Mouse (Mus musculus): Measurements from ENCODE around the gene H2-M3.
A peak's percentile ranks its signal among the peaks of the same experiment; 100 is the strongest.
"Not testable (repeated sequence)": the region's sequence is repeated elsewhere in the genome, so short reads cannot be mapped to it uniquely, and the experiment has no call there.

H2-M3 gene

GRCm38 (mm10) chr17:37270058-37270701 lies at the start of gene H2-M3:
Gene H2-M3, plus strand, starts transcription at chr17:37270220.
- peak; percentile 82 for DNase-seq (ENCODE audit: low spot score)

GRCm38 (mm10) chr17:37221879-37222278 lies 48.1 kb upstream of the H2-M3 start:
- no peak for DNase-seq (ENCODE audit: low spot score)

- DNase-seq (ENCODE audit: low spot score): not testable (repeated sequence)
Measured at GRCm38 (mm10) chr17:37237230-37237629, 32.8 kb upstream of the H2-M3 start, which contains the start of gene Olfr97. Gene Olfr97, minus strand, starts transcription at chr17:37237330.

DNA sequence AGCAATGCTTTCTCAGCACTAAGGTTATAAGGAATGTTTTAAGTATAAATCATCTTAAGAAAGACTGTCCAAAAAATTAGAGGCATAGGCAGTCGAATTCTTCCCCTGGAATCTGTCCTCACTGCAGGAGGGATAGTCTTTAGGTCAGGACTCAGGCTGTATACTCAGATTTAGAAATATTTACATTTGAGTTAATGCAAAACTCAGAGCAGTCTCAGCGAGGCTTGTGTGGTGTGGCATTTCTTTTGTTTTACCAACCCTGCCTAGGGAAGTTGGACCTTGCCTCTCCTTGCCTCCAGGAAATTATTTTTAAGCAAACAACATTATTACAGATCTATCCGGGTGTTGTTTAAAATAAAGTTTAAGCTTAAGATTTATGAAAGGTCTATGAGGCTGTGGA lies 27.8 kb upstream of the H2-M3 start:
- no peak for DNase-seq (ENCODE audit: low spot score)

DNA sequence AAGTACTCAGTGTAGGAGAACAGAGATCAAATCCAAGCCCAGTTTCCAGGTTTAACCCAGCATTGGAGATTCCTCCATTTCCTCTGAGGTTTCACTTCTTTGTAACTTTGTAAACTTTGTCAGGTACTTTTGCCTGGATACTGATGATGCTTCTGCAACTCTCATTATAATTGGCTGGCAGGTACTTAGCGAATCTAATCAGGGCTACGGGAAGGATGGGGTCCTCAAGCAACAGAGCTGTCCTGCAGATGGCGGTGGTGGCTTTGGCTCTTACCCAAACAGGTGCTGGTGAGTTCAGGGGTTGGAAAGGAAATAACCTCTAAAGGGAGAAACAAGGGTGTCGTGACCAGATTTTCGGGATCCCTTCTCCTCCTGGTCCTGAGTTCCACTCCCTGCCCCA lies 23.3 kb upstream of the H2-M3 start:
- DNase-seq (ENCODE audit: low spot score): peak; percentile 19

- no peak for DNase-seq (ENCODE audit: low spot score)
Measured at GRCm38 (mm10) chr17:37249460-37249859, 20.6 kb upstream of the H2-M3 start.

- DNase-seq (ENCODE audit: low spot score): peak; percentile 3
Measured at GRCm38 (mm10) chr17:37250544-37250943, 19.5 kb upstream of the H2-M3 start.

GRCm38 (mm10) chr17:37263626-37264025 lies 6.4 kb upstream of the H2-M3 start, which contains the start of gene Olfr98:
Gene Olfr98, minus strand, starts transcription at chr17:37263749.
- no peak for DNase-seq (ENCODE audit: low spot score)

DNA sequence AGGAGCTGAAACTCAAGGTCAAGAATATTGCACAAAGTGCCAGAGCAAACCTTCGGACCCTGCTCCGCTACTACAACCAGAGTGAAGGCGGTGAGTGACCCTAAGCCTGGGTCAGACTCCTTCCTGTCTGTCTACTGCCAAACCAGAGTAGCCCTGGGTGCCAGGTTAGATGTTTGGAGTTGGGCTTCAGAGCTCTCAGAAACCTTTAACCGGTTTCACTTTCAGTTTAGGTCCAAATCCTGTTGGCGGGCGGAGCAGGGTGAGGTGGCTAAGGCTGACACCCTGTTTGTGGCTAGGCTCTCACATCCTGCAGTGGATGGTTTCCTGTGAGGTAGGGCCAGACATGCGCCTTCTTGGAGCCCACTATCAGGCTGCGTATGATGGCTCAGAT lies 677 bp downstream of the H2-M3 start:
- peak; percentile 44 for DNase-seq (ENCODE audit: low spot score)

- no peak for DNase-seq (ENCODE audit: low spot score)
Measured at GRCm38 (mm10) chr17:37275626-37276248, 5.7 kb downstream of the H2-M3 start.

DNA sequence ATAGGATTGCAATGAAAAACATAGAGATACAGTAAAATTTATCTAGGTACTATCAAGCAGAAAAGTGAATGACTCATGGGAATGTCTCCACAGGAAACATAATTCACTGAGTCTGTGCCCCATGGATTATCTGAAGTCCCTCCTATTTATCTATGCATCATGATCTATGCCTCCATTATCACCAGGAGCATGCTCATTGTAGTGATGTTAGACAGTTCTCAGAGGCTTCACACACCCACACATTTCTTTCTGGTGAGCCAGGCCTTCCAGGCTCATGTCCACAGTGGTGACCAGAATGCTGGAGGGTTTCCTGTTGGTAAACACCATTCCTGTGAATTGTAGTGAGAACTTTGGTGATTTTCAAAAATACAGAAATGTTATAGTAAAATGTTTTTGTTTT lies 6.6 kb downstream of the H2-M3 start:
- no peak for DNase-seq (ENCODE audit: low spot score)

DNA sequence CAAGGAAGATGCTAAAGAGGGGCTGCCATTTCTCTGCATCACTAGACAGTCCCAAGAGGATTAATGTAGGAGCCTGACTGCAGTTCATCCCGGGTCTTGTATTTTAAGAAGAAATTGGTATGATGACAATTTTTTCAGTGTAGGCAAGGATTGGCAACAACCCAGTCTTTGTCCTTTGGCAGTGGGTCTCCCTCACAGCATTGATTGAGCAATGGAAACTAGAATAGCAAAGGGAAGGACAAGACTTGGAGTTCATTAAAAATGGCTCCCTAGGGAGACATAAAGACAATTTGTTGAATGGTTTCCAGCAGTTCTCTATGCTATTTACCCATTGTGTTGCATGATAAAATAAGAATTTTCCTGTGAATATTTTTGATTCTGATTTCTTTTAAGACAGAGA lies 10.3 kb downstream of the H2-M3 start:
- no peak for DNase-seq (ENCODE audit: low spot score)

DNA sequence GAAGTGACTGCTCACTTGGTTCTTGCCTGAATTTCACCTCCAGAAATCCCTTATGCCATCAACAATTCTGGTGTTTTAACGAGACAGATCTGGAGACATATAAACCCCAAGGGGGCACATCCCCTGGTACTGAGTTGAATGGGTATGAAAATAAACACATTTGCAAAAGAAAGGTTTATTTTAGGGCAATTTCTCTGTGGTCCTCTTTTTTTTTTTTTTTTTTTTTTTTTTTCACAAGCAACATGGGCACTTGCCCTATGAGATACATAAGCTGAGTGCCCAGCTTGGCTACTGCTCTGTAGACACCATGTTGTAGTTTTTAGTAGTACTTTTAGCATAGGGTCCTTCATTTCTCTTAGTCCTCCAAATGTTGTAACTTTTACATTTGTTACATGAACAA lies 13.3 kb downstream of the H2-M3 start, which contains the start of gene Olfr99:
TSS of gene Olfr99 (minus strand) at position 101 of the 400 bp plus-strand sequence.
- DNase-seq (ENCODE audit: low spot score): no peak

GRCm38 (mm10) chr17:37304213-37304612 lies 34.2 kb downstream of the H2-M3 start, which contains the start of gene Olfr101:
Gene Olfr101, minus strand, starts transcription at chr17:37304313.
- no peak for DNase-seq (ENCODE audit: low spot score)

DNA sequence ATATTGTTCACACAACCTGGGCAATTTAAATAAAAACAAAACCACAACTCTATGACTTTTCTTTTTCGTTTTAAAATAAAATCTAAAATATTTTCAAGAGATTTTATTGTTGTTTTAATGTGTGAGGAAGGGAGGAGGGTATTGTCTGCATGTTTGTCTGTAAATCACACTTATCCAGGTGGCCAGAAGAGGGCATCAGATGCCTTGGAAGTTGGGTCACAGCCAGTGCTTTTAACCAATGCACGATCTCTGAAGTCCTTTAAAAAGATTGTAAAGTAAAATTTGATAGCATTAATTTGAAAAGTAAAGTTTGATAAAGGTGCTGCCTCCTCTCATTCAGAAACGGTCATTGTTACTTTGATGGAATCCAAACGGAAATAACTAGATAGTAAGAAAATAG lies 38.5 kb downstream of the H2-M3 start:
- no peak for DNase-seq (ENCODE audit: low spot score)

DNA sequence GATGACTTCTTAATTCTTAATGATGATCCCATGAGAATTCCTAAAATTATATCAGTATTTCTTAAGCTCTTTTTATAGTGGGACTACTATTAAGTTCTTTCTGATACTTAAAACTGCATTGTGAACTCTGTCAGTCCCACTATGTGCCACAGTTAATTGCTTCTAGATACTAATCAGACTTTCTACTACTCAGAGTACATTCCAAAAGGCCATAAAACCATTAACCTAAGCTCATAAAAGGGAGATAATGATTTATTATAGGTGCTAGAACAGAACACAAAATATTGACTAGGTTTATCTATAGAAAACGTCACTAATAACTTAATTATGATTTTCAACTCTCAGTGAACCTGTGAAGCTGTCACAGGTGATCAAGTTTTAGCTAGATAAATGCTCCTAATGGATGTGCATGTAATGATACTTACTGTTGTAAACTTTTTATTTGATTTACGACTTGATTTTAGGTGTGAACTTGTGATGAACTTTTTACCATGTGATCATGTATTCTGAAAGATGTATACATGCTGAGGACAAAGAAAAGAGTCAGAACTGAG lies 40.2 kb downstream of the H2-M3 start:
- no peak for DNase-seq (ENCODE audit: low spot score)

- no peak for DNase-seq (ENCODE audit: low spot score)
Measured at GRCm38 (mm10) chr17:37316954-37317353, 46.9 kb downstream of the H2-M3 start, which contains the start of gene Olfr102. Gene Olfr102, minus strand, starts transcription at chr17:37317054.

Measured in spleen, adult 12 weeks (tissue).